27 mouse cellular contexts compared by ENCODE assay signal in genomic region chr8:96012002-96012401, GRCm38 (mm10).
DNase-seq lines count a peak whose midpoint lies in the region; TF ChIP-seq lines count a peak whose summit lies in the region.
"Had no signal": no experiment of that assay in that cellular context is flagged by ENCODE, and none has a peak within 500 bp of the region (broad histone marks: within the 10 kb centered on the region; RNA-seq: fewer than 3 reads in every experiment).

No protein-coding gene starts in this region.

- no peaks in the 10 kb centered on the region for H3K9me3 ChIP-seq in MEL (replicated peaks; ENCODE audit: insufficient read depth, low read length)
- H3K9me3 ChIP-seq: G1E; hindbrain, embryonic 13.5 days; liver, embryonic 12.5 days; neural tube, embryonic 15.5 days had no signal

- H3K27me3 ChIP-seq in MEL (ENCODE audit: control insufficient read depth in 1 of 2, insufficient read depth in 2 of 2, low read length in 2 of 2) = no peaks in the 10 kb centered on the region
- H3K27me3 ChIP-seq: hindbrain, embryonic 13.5 days; liver, embryonic 12.5 days; neural tube, embryonic 15.5 days had no signal

- no peaks in the 10 kb centered on the region for H3K4me1 ChIP-seq in MEL (ENCODE audit: control insufficient read depth in 1 of 2, insufficient read depth in 2 of 2, low read length in 2 of 2)
- H3K4me1 ChIP-seq: hindbrain, embryonic 13.5 days; liver, embryonic 12.5 days; neural tube, embryonic 15.5 days had no signal

- no peaks in the 10 kb centered on the region for H3K36me3 ChIP-seq in MEL (ENCODE audit: control insufficient read depth in 1 of 2, insufficient read depth in 2 of 2, low read length in 2 of 2)
- H3K36me3 ChIP-seq: G1E; hindbrain, embryonic 13.5 days; liver, embryonic 12.5 days; neural tube, embryonic 15.5 days had no signal

- no peak for TF ChIP-seq POLR2A in MEL (IDR thresholded peaks at IDR 0.05; ENCODE audit: control insufficient read depth in 1 of 2, insufficient read depth in 1 of 2, low read depth in 1 of 2, low read length in 2 of 2, poor library complexity in 1 of 2)

- TF ChIP-seq CTCF in left cerebral cortex, adult 2 months (IDR thresholded peaks at IDR 0.05) = peak; percentile 29
- TF ChIP-seq CTCF in MEL (IDR thresholded peaks at IDR 0.05 in 2 of 3, conservative IDR thresholded peaks at IDR 0.05 in 1 of 3; ENCODE audit: control insufficient read depth in 1 of 3, insufficient read depth in 1 of 3, low read depth in 2 of 3, low read length in 3 of 3, poor library complexity in 1 of 3, severe bottlenecking in 1 of 3) = peak in 1 of 3 experiments; percentile 35; a peak in 2 of 6 replicates

- DNase-seq in embryo, embryonic 11 days = peak; percentile 21
- DNase-seq in embryo, embryonic 10 days (ENCODE audit: low spot score) = no peak
- no peak for DNase-seq in left cerebral cortex, adult 2 months (ENCODE audit: extremely low spot score in 1 of 2, low spot score in 2 of 2)
- DNase-seq in left cerebral cortex, postnatal 10 days (ENCODE audit: extremely low spot score in 1 of 2, low spot score in 2 of 2) = no peak
- peak; percentile 4 for DNase-seq in MEL (ENCODE audit: low read depth, low spot score)
- no peak for DNase-seq in ovary, postnatal 10 days (ENCODE audit: low spot score)
- DNase-seq in cerebellum, postnatal 36 days = no peak
- DNase-seq: adrenal gland, adult 2 months; cerebellum, adult 2 months; cerebellum, postnatal 14 days; gastrocnemius, postnatal 25 days; heart, adult 11 months; heart, postnatal 4 days; kidney, adult 8-10 months; kidney, postnatal 10 days; left cerebral cortex, postnatal 4 days; liver, postnatal 0 days; lung, postnatal 14 days; midbrain, embryonic 14.5 days; right cerebral cortex, postnatal 25 days; spleen, adult 18-20 months; thymus, adult 2 months; thymus, postnatal 36 days had no signal

- H3K9ac ChIP-seq in MEL (ENCODE audit: control insufficient read depth, low read depth, low read length, poor library complexity, severe bottlenecking) = no peak overlapping the region
- H3K9ac ChIP-seq: hindbrain, embryonic 13.5 days; liver, embryonic 12.5 days; liver, postnatal 0 days; neural tube, embryonic 15.5 days had no signal

- intact Hi-C loops in left cerebral cortex, adult 2 months (cut with DNase I) = no loop called here
- intact Hi-C loops in left cerebral cortex, postnatal 10 days (cut with DNase I) = no loop called here

- H3K4me3 ChIP-seq in left cerebral cortex, adult 2 months = no peak overlapping the region
- H3K4me3 ChIP-seq in MEL (ENCODE audit: control insufficient read depth in 1 of 2, insufficient read depth in 1 of 2, low read depth in 2 of 2, low read length in 2 of 2) = no peak overlapping the region
- H3K4me3 ChIP-seq: hindbrain, embryonic 13.5 days; liver, embryonic 12.5 days; neural tube, embryonic 15.5 days had no signal

- H3K79me2 ChIP-seq in MEL (ENCODE audit: control insufficient read depth, insufficient read depth, low read length, poor library complexity) = no peaks in the 10 kb centered on the region

- peak; percentile 3; the same call in 1 of the 2 replicates for TF ChIP-seq RAD21 in MEL (IDR thresholded peaks at IDR 0.05; ENCODE audit: low read depth, low read length)

- TF ChIP-seq EP300 in MEL (IDR thresholded peaks at IDR 0.05; ENCODE audit: low read depth in 1 of 2, low read length in 2 of 2) = no peak

- no peak overlapping the region for H3K27ac ChIP-seq in left cerebral cortex, adult 2 months
- H3K27ac ChIP-seq in MEL (ENCODE audit: control insufficient read depth, low read depth, low read length) = no peak overlapping the region
- H3K27ac ChIP-seq: hindbrain, embryonic 13.5 days; liver, embryonic 12.5 days; neural tube, embryonic 15.5 days had no signal

TF ChIP-seq in MEL, 35 proteins besides CTCF, POLR2A, EP300 and RAD21:
- TF ChIP-seq SMC3 (IDR thresholded peaks at IDR 0.05; ENCODE audit: low read depth, low read length) (peak; percentile 24; the same call in 1 of the 2 replicates), TBP (IDR thresholded peaks at IDR 0.05; ENCODE audit: low read depth, low read length) (no peak)

Comparison
In these comparisons a context has a peak if more than half of its experiments do, and no peak if none do; other contexts are left out.
1. DNase-seq: peak in embryo, embryonic 11 days (single experiment) and MEL (single experiment); none in embryo, embryonic 10 days (single experiment), left cerebral cortex, adult 2 months (0 of 2), left cerebral cortex, postnatal 10 days (0 of 2), ovary, postnatal 10 days (single experiment) and cerebellum, postnatal 36 days (0 of 2).